Mouse (Mus musculus) testis, adult 2 months (tissue): ENCODE data around the gene Banf2. TPM values are rescaled to one million over a fixed set of nuclear protein-coding genes. Genes with fewer than 3 reads are reported as not detected.

Source experiments
- H3K27ac ChIP-seq: fragments of 200-500 bp; 2 replicates; pipeline ENCODE4 v1.5.1; 2012; ENCODE audit warnings: low read depth, low read length; ENCODE audit not compliant: control insufficient read depth, insufficient read depth
- H3K27me3 ChIP-seq: fragments of 200-500 bp; 2 replicates; pipeline ENCODE4 v1.6.1; 2012; ENCODE audit warnings: mild to moderate bottlenecking, low read length, moderate library complexity; ENCODE audit not compliant: control insufficient read depth, insufficient read depth
- H3K36me3 ChIP-seq: fragments of 200-500 bp; 2 replicates; pipeline ENCODE4 v1.6.1; 2012; ENCODE audit warnings: mild to moderate bottlenecking, low read length; ENCODE audit not compliant: control insufficient read depth, insufficient read depth
- H3K4me1 ChIP-seq: fragments of 200-500 bp; 2 replicates; pipeline ENCODE4 v1.6.1; 2012; ENCODE audit warnings: low read length; ENCODE audit not compliant: control insufficient read depth, insufficient read depth
- H3K4me3 ChIP-seq: fragments of 200-500 bp; 2 replicates; pipeline ENCODE4 v1.5.1; 2012; ENCODE audit warnings: low read depth, mild to moderate bottlenecking, low read length, moderate library complexity, mixed read lengths; ENCODE audit not compliant: control insufficient read depth
- CTCF ChIP-seq: fragments of 200-500 bp; IDR thresholded peaks from 2 replicates; pipeline ENCODE4 v1.5.1; 2012; ENCODE audit warnings: low read depth, mild to moderate bottlenecking, inconsistent platforms, low read length, moderate library complexity; ENCODE audit not compliant: control insufficient read depth, insufficient read depth, insufficient replicate concordance
- POLR2A ChIP-seq: fragments of 200-500 bp; IDR thresholded peaks from 2 replicates; pipeline ENCODE4 v1.6.1; 2012; ENCODE audit warnings: low read depth, mild to moderate bottlenecking, inconsistent platforms, low read length, moderate library complexity; ENCODE audit not compliant: control insufficient read depth
- polyA plus RNA-seq: library from polyadenylated mRNA; depleted of rRNA; stranded (reverse); fragments of >200 nt; gene quantifications from 2 replicates; pipeline ENCODE4 v1.2.3, GENCODE M21; 2012; rRNA removed

Gene Banf2
- polyA plus RNA-seq, 1 experiment: 212 TPM

GRCm38 (mm10) chr2:144122068-144122467 lies 89.2 kb downstream of the Banf2 start:
- Histone ChIP-seq H3K4me3 (no peak overlapping the region), H3K4me1 (no peaks in the 10 kb centered on the region), H3K36me3 (no peaks in the 10 kb centered on the region), H3K27ac (no peak overlapping the region), H3K27me3 (no peaks in the 10 kb centered on the region)
- TF ChIP-seq CTCF (no peak), POLR2A (no peak)

Other genes starting within 250 kb of the Banf2 start
- gene Bfsp1, start 169.9 kb upstream of the Banf2 start, polyA plus RNA-seq: 0.68 and 0.70 TPM in 2 replicates
- gene Dstn, start 117.7 kb upstream of the Banf2 start, polyA plus RNA-seq: 11.8 and 12.4 TPM in 2 replicates
- 106 and 107 TPM in 2 replicates for gene Rrbp1, start 21.8 kb upstream of the Banf2 start, polyA plus RNA-seq
- gene Mgme1, start 237.6 kb downstream of the Banf2 start, polyA plus RNA-seq: 2.5 and 2.8 TPM in 2 replicates
- gene Snx5, start 237.8 kb downstream of the Banf2 start, polyA plus RNA-seq: 12.9 and 13.3 TPM in 2 replicates